Mouse (Mus musculus): ENCODE data around the gene Cd53. TPM values are rescaled to one million over a fixed set of nuclear protein-coding genes. Genes with fewer than 3 reads are reported as not detected.

The Cd53 gene
- 19.0 TPM for polyA plus RNA-seq (2014; fragmentation: Illumina TruSeq; extraction: RNeasy Lipid Tissue Mini Kit (QIAGEN cat#74804); ENCODE audit: low read depth, low replicate concordance)

GRCm38 (mm10) chr3:106789930-106790329 lies at the start of gene Cd53:
TSS of gene Cd53 (minus strand) at chr3:106790149.

GRCm38 (mm10) chr3:106826187-106826586 lies 36.2 kb upstream of the Cd53 start, which contains the start of gene Olfr266:
TSS of gene Olfr266 (minus strand) at chr3:106826287.

Other genes starting within 250 kb of the Cd53 start
- 82.2 TPM for gene Dram2, start 242.4 kb downstream of the Cd53 start, polyA plus RNA-seq (2014; fragmentation: Illumina TruSeq; extraction: RNeasy Lipid Tissue Mini Kit (QIAGEN cat#74804); ENCODE audit: low read depth, low replicate concordance)
- 43.9 TPM for gene Cept1, start 242.3 kb downstream of the Cd53 start, polyA plus RNA-seq (2014; fragmentation: Illumina TruSeq; extraction: RNeasy Lipid Tissue Mini Kit (QIAGEN cat#74804); ENCODE audit: low read depth, low replicate concordance)
- 24.9 TPM for gene Lrif1, start 105.2 kb downstream of the Cd53 start, polyA plus RNA-seq (2014; fragmentation: Illumina TruSeq; extraction: RNeasy Lipid Tissue Mini Kit (QIAGEN cat#74804); ENCODE audit: low read depth, low replicate concordance)
- gene Olfr266, start 36.1 kb upstream of the Cd53 start, polyA plus RNA-seq (2014; fragmentation: Illumina TruSeq; extraction: RNeasy Lipid Tissue Mini Kit (QIAGEN cat#74804); ENCODE audit: low read depth, low replicate concordance): not detected
- 0.21 TPM for gene Kcna3, start 246.0 kb upstream of the Cd53 start, polyA plus RNA-seq (2014; fragmentation: Illumina TruSeq; extraction: RNeasy Lipid Tissue Mini Kit (QIAGEN cat#74804); ENCODE audit: low read depth, low replicate concordance)